In genomic region chr15:100664813-100665274, GRCm38 (mm10) we compare ENCODE assay signal across 13 mouse cellular contexts. TPM values are rescaled to one million over a fixed set of nuclear protein-coding genes. Genes with fewer than 3 reads are reported as not detected.
DNase-seq lines count a peak whose midpoint lies in the region; ATAC-seq and TF ChIP-seq lines count a peak whose summit lies in the region.
"Had no signal": no experiment of that assay in that cellular context is flagged by ENCODE, and none has a peak within 500 bp of the region (broad histone marks: within the 10 kb centered on the region; RNA-seq: fewer than 3 reads in every experiment).

No protein-coding gene starts in this region.

- TF ChIP-seq CTCF in small intestine, adult 2 months (IDR thresholded peaks at IDR 0.05; ENCODE audit: extremely low read depth, insufficient read length, insufficient replicate concordance, low read depth, low read length): no peak

- no peak overlapping the region for H3K9ac ChIP-seq in liver, embryonic 15.5 days
- no peak overlapping the region for H3K9ac ChIP-seq in forebrain, embryonic 16.5 days (replicated peaks; ENCODE audit: low read depth, low read length)

- intact Hi-C loops in left cerebral cortex, postnatal 36 days (cut with DNase I): no loop called here

- no peak for TF ChIP-seq POLR2A in small intestine, adult 2 months (IDR thresholded peaks at IDR 0.05; ENCODE audit: low read depth, low read length)

- peaks cover 69% of the 10 kb centered on the region for H3K4me1 ChIP-seq in liver, embryonic 15.5 days (replicated peaks)
- H3K4me1 ChIP-seq in small intestine, adult 2 months (ENCODE audit: control insufficient read depth, insufficient read depth, insufficient read length, low read length): peaks cover 40% of the 10 kb centered on the region
- H3K4me1 ChIP-seq in forebrain, embryonic 16.5 days (replicated peaks; ENCODE audit: control insufficient read depth, insufficient read depth, low read length): no peaks in the 10 kb centered on the region

- 36% methylated on average over 9 of the region's 9 CpGs for WGBS in liver, embryonic 15.5 days (ENCODE audit: insufficient replicate concordance)
- WGBS in small intestine, adult 2 months: 45% methylated on average over 9 of the region's 9 CpGs
- WGBS in forebrain, embryonic 16.5 days: 85% methylated on average over 9 of the region's 9 CpGs

- H3K27ac ChIP-seq in liver, embryonic 15.5 days (replicated peaks): no peak overlapping the region
- H3K27ac ChIP-seq in small intestine, adult 2 months (ENCODE audit: insufficient read depth, low read depth, low read length): peak overlapping the region; percentile 28; the same call in 1 of the 2 replicates
- H3K27ac ChIP-seq in forebrain, embryonic 16.5 days (ENCODE audit: low read length): no peak overlapping the region

- no peak overlapping the region for H3K4me3 ChIP-seq in liver, embryonic 15.5 days (replicated peaks)
- H3K4me3 ChIP-seq in small intestine, adult 2 months (ENCODE audit: low read depth, low read length): no peak overlapping the region
- no peak overlapping the region for H3K4me3 ChIP-seq in forebrain, embryonic 16.5 days (replicated peaks; ENCODE audit: low read length)
- H3K4me3 ChIP-seq: myocyte had no signal

- peak; percentile 46 for DNase-seq in layer of hippocampus, adult 9-11 months
- DNase-seq in layer of hippocampus, adult 8-10 months (ENCODE audit: low spot score in 2 of 2): no peak
- peak; percentile 63 for DNase-seq in thymus, postnatal 4 days
- no peak for DNase-seq in left cerebral cortex, postnatal 36 days (ENCODE audit: low spot score in 2 of 2)
- no peak for DNase-seq in ovary, postnatal 10 days (ENCODE audit: low spot score)
- DNase-seq: cerebellum, postnatal 25 days; gastrocnemius, postnatal 25 days; heart, postnatal 4 days had no signal

- H3K27me3 ChIP-seq in liver, embryonic 15.5 days: no peaks in the 10 kb centered on the region
- no peaks in the 10 kb centered on the region for H3K27me3 ChIP-seq in small intestine, adult 2 months (ENCODE audit: control insufficient read depth, insufficient read depth, low read length)
- H3K27me3 ChIP-seq in forebrain, embryonic 16.5 days (replicated peaks; ENCODE audit: control insufficient read depth, insufficient read depth, low read length): no peaks in the 10 kb centered on the region

- H3K4me2 ChIP-seq in liver, embryonic 15.5 days: 0 out of 2 replicates have a peak overlapping the region, but pooled peaks have one; percentile 31
- no peak overlapping the region for H3K4me2 ChIP-seq in forebrain, embryonic 16.5 days (ENCODE audit: low read length)

- H3K36me3 ChIP-seq in liver, embryonic 15.5 days (replicated peaks): no peaks in the 10 kb centered on the region
- no peaks in the 10 kb centered on the region for H3K36me3 ChIP-seq in small intestine, adult 2 months (ENCODE audit: control insufficient read depth, insufficient read depth, low read length)
- no peaks in the 10 kb centered on the region for H3K36me3 ChIP-seq in forebrain, embryonic 16.5 days (ENCODE audit: control insufficient read depth, insufficient read depth)

- ATAC-seq in liver, embryonic 15.5 days (ENCODE audit: insufficient read depth): peak; percentile 20; the same call in 1 of the 2 replicates
- ATAC-seq in forebrain, embryonic 16.5 days: no peak

- no peaks in the 10 kb centered on the region for H3K9me3 ChIP-seq in liver, embryonic 15.5 days (replicated peaks)
- H3K9me3 ChIP-seq in forebrain, embryonic 16.5 days (ENCODE audit: control insufficient read depth, low read length): no peaks in the 10 kb centered on the region

RNA-seq across cellular contexts. Expression of gene Bin2, which starts 4.5 kb away (rescaled TPM):
- total RNA-seq in layer of hippocampus, adult 8-10 months (2022): 10 to 100 TPM in 2 of 4 experiments, 1 to 10 TPM in 2; 4.5 to 15.9 (median 9.7) TPM
- 18.2 and 22.2 TPM in 2 replicates for polyA plus RNA-seq in liver, embryonic 15.5 days (2015; fragmentation: Nextera tagmentation; extraction: Ambion mirVana)
- polyA plus RNA-seq in small intestine, adult 2 months (2012; rRNA removed): 6.6 and 13.0 TPM in 2 replicates
- 0.65 and 0.70 TPM in 2 replicates for polyA plus RNA-seq in forebrain, embryonic 16.5 days (2015; fragmentation: Nextera tagmentation; extraction: Ambion mirVana)
- 1 to 10 TPM; 4.5 to 6.2 TPM for total RNA-seq in left cerebral cortex, postnatal 36 days (2021)
- polyA plus RNA-seq: C2C12, myocyte had no signal

RNA-seq across cellular contexts. Expression of gene Cela1, which starts 22.9 kb away (rescaled TPM):
- 1 to 10 TPM in 3 of 4 experiments, under 1 TPM in 1; 0.68 to 7.5 (median 5.7) TPM for total RNA-seq in layer of hippocampus, adult 8-10 months (2022)
- 17.0 and 22.6 TPM in 2 replicates for polyA plus RNA-seq in liver, embryonic 15.5 days (2015; fragmentation: Nextera tagmentation; extraction: Ambion mirVana)
- polyA plus RNA-seq in small intestine, adult 2 months (2012; rRNA removed): 55.9 and 26,246 TPM in 2 replicates
- polyA plus RNA-seq in forebrain, embryonic 16.5 days (2015; fragmentation: Nextera tagmentation; extraction: Ambion mirVana): 1.1 and 1.4 TPM in 2 replicates
- total RNA-seq in left cerebral cortex, postnatal 36 days (2021): 1 to 10 TPM; 3.6 to 4.4 TPM
- total RNA-seq: gastrocnemius, postnatal 25 days; heart, postnatal 4 days had no signal

RNA-seq across cellular contexts. Expression of gene Smagp, which starts 28.1 kb away (rescaled TPM):
- 1 to 10 TPM; 1.4 to 4.3 (median 2.7) TPM for total RNA-seq in layer of hippocampus, adult 8-10 months (2022)
- 9.3 and 10.8 TPM in 2 replicates for polyA plus RNA-seq in liver, embryonic 15.5 days (2015; fragmentation: Nextera tagmentation; extraction: Ambion mirVana)
- 154 and 384 TPM in 2 replicates for polyA plus RNA-seq in small intestine, adult 2 months (2012; rRNA removed)
- 2.4 and 3.3 TPM in 2 replicates for polyA plus RNA-seq in forebrain, embryonic 16.5 days (2015; fragmentation: Nextera tagmentation; extraction: Ambion mirVana)
- total RNA-seq in left cerebral cortex, postnatal 36 days (2021): 1 to 10 TPM; 1.8 to 1.9 TPM

RNA-seq across cellular contexts. Expression of gene Dazap2, which starts 49.7 kb away (rescaled TPM):
- total RNA-seq in layer of hippocampus, adult 8-10 months (2022): 100 to 1,000 TPM; 106 to 135 (median 115) TPM
- 145 and 148 TPM in 2 replicates for polyA plus RNA-seq in liver, embryonic 15.5 days (2015; fragmentation: Nextera tagmentation; extraction: Ambion mirVana)
- polyA plus RNA-seq in small intestine, adult 2 months (2012; rRNA removed): 597 and 1,087 TPM in 2 replicates
- polyA plus RNA-seq in forebrain, embryonic 16.5 days (2015; fragmentation: Nextera tagmentation; extraction: Ambion mirVana): 152 and 164 TPM in 2 replicates
- 100 to 1,000 TPM; 106 to 120 TPM for total RNA-seq in left cerebral cortex, postnatal 36 days (2021)

Comparison
In these comparisons a context has a peak if more than half of its experiments do, and no peak if none do; other contexts are left out.
1. DNase-seq: peak in layer of hippocampus, adult 9-11 months (single experiment) and thymus, postnatal 4 days (single experiment); none in layer of hippocampus, adult 8-10 months (0 of 2), left cerebral cortex, postnatal 36 days (0 of 2) and ovary, postnatal 10 days (single experiment).
2. RNA of gene Smagp, which starts 28.1 kb away (polyA plus RNA-seq): 154 to 384 TPM in small intestine, adult 2 months; 9.3 to 10.8 TPM in liver, embryonic 15.5 days and 2.4 to 3.3 TPM in forebrain, embryonic 16.5 days; every median in the first group is over 10 times any median in the second.